ENCODE assay signal across 8 mouse cellular contexts in genomic region chr10:128918246-128918645, GRCm38 (mm10). TPM values are rescaled to one million over a fixed set of nuclear protein-coding genes. Genes with fewer than 3 reads are reported as not detected.
DNase-seq lines count a peak whose midpoint lies in the region; ATAC-seq and TF ChIP-seq lines count a peak whose summit lies in the region.

No protein-coding gene starts in this region.

- peaks cover 54% of the 10 kb centered on the region for H3K36me3 ChIP-seq in kidney, embryonic 15.5 days
- H3K36me3 ChIP-seq in stomach, embryonic 16.5 days (ENCODE audit: control insufficient read depth, insufficient read depth, low read length) = no peaks in the 10 kb centered on the region

- TF ChIP-seq POLR2A in embryonic fibroblast, embryonic 13.5 days (IDR thresholded peaks at IDR 0.05; ENCODE audit: low read depth, low read length) = peak; percentile 20; the same call in 1 of the 2 replicates

- CTCF ChIA-PET in Patski (lab: Charles Lee) = interaction anchor here (0.7 to 11.2 kb wide), 3 partner anchors 13 to 26 kb away, joined by 3 to 99 read pairs (median 3); no protein-coding TSS in a partner anchor

- DNase-seq in layer of hippocampus, adult 11-12 months (ENCODE audit: low spot score) = peak; percentile 53
- no peak for DNase-seq in layer of hippocampus, adult 9-10 months (ENCODE audit: low spot score)
- no peak for DNase-seq in Patski (ENCODE audit: low read depth, low spot score)
- DNase-seq in lung, postnatal 14 days = no peak
- DNase-seq in retina, embryonic 14.5 days (ENCODE audit: low spot score) = no peak

- in situ Hi-C loops in Patski (cut with MboI; ENCODE audit: low pct_unique_long_range_greater_than_20kb) = loop anchor here (25.0 kb wide), 1 partner anchor 1256 kb away; the partner anchor contains the start of genes Nab2 and Nemp1

- no peaks in the 10 kb centered on the region for H3K27me3 ChIP-seq in Patski
- H3K27me3 ChIP-seq in kidney, embryonic 15.5 days = no peaks in the 10 kb centered on the region
- no peaks in the 10 kb centered on the region for H3K27me3 ChIP-seq in stomach, embryonic 16.5 days (ENCODE audit: control insufficient read depth, insufficient read depth, low read length)

- no peak overlapping the region for H3K4me3 ChIP-seq in embryonic fibroblast, embryonic 13.5 days (ENCODE audit: insufficient read depth, low read length)
- no peak overlapping the region for H3K4me3 ChIP-seq in kidney, embryonic 15.5 days (replicated peaks)
- H3K4me3 ChIP-seq in stomach, embryonic 16.5 days (replicated peaks; ENCODE audit: low read length) = no peak overlapping the region

- H3K9me3 ChIP-seq in kidney, embryonic 15.5 days (replicated peaks) = no peaks in the 10 kb centered on the region
- H3K9me3 ChIP-seq in stomach, embryonic 16.5 days (replicated peaks; ENCODE audit: control insufficient read depth, low read length) = no peaks in the 10 kb centered on the region

- no peak overlapping the region for H3K4me2 ChIP-seq in kidney, embryonic 15.5 days
- H3K4me2 ChIP-seq in stomach, embryonic 16.5 days (ENCODE audit: low read depth, low read length) = no peak overlapping the region

- peak; percentile 15 for ATAC-seq in Patski
- no peak for ATAC-seq in kidney, embryonic 15.5 days (replicated peaks; ENCODE audit: low FRiP score)
- ATAC-seq in stomach, embryonic 16.5 days (ENCODE audit: insufficient read depth, low FRiP score) = no peak

- 79% methylated on average over 7 of the region's 7 CpGs for WGBS in kidney, embryonic 15.5 days
- WGBS in stomach, embryonic 16.5 days = 72% methylated on average over 7 of the region's 7 CpGs

- peak overlapping the region; percentile 83 for H3K27ac ChIP-seq in embryonic fibroblast, embryonic 13.5 days (ENCODE audit: insufficient read depth, low read length)
- H3K27ac ChIP-seq in kidney, embryonic 15.5 days = peak overlapping the region; percentile 70
- peak overlapping the region; percentile 97; the same call in 1 of the 2 replicates for H3K27ac ChIP-seq in stomach, embryonic 16.5 days (ENCODE audit: low read length)

- no peak for TF ChIP-seq CTCF in Patski (IDR thresholded peaks at IDR 0.05)
- no peak for TF ChIP-seq CTCF in embryonic fibroblast, embryonic 13.5 days (IDR thresholded peaks at IDR 0.05; ENCODE audit: borderline replicate concordance, insufficient read depth, low read length)

- no peak overlapping the region for H3K9ac ChIP-seq in kidney, embryonic 15.5 days
- no peak overlapping the region for H3K9ac ChIP-seq in stomach, embryonic 16.5 days (ENCODE audit: low read length)

- POLR2A ChIA-PET in Patski (lab: Charles Lee) = interaction anchor here (1.0 to 1.6 kb wide), 2 partner anchors 8 to 9 kb away, joined by 3 read pairs; no protein-coding TSS in a partner anchor

- peaks cover 35% of the 10 kb centered on the region for H3K4me1 ChIP-seq in embryonic fibroblast, embryonic 13.5 days (ENCODE audit: control insufficient read depth, insufficient read depth, low read length)
- H3K4me1 ChIP-seq in kidney, embryonic 15.5 days = peaks cover 53% of the 10 kb centered on the region
- H3K4me1 ChIP-seq in stomach, embryonic 16.5 days (ENCODE audit: control insufficient read depth, insufficient read depth, low read length) = peaks cover 44% of the 10 kb centered on the region

RNA-seq across cellular contexts. Expression of gene Rdh5, which starts 4.4 kb away (rescaled TPM):
- 10.8 TPM for polyA plus RNA-seq in Patski (2021)
- polyA plus RNA-seq in embryonic fibroblast, embryonic 13.5 days (2011; ENCODE audit: insufficient read length, low read depth, missing spikeins) = 5.5 and 7.7 TPM in 2 replicates
- polyA plus RNA-seq in kidney, embryonic 15.5 days (2015; fragmentation: Nextera tagmentation; extraction: Ambion mirVana) = 15.3 and 18.8 TPM in 2 replicates
- polyA plus RNA-seq in stomach, embryonic 16.5 days (2015; fragmentation: Nextera tagmentation; extraction: Ambion mirVana) = 16.6 and 18.7 TPM in 2 replicates

RNA-seq across cellular contexts. Expression of gene Bloc1s1, which starts 5.6 kb away (rescaled TPM):
- 203 TPM for polyA plus RNA-seq in Patski (2021)
- 80.5 and 91.4 TPM in 2 replicates for polyA plus RNA-seq in embryonic fibroblast, embryonic 13.5 days (2011; ENCODE audit: insufficient read length, low read depth, missing spikeins)
- 220 and 231 TPM in 2 replicates for polyA plus RNA-seq in kidney, embryonic 15.5 days (2015; fragmentation: Nextera tagmentation; extraction: Ambion mirVana)
- polyA plus RNA-seq in stomach, embryonic 16.5 days (2015; fragmentation: Nextera tagmentation; extraction: Ambion mirVana) = 194 and 206 TPM in 2 replicates

RNA-seq across cellular contexts. Expression of gene Itga7, which starts 15.4 kb away (rescaled TPM):
- polyA plus RNA-seq in Patski (2021) = 20.3 TPM
- polyA plus RNA-seq in embryonic fibroblast, embryonic 13.5 days (2011; ENCODE audit: insufficient read length, low read depth, missing spikeins) = 16.9 and 22.1 TPM in 2 replicates
- 3.6 and 4.2 TPM in 2 replicates for polyA plus RNA-seq in kidney, embryonic 15.5 days (2015; fragmentation: Nextera tagmentation; extraction: Ambion mirVana)
- 7.9 and 12.4 TPM in 2 replicates for polyA plus RNA-seq in stomach, embryonic 16.5 days (2015; fragmentation: Nextera tagmentation; extraction: Ambion mirVana)

RNA-seq across cellular contexts. Expression of gene Cd63, which starts 17.5 kb away (rescaled TPM):
- 2,035 TPM for polyA plus RNA-seq in Patski (2021)
- 686 and 779 TPM in 2 replicates for polyA plus RNA-seq in embryonic fibroblast, embryonic 13.5 days (2011; ENCODE audit: insufficient read length, low read depth, missing spikeins)
- 671 and 731 TPM in 2 replicates for polyA plus RNA-seq in kidney, embryonic 15.5 days (2015; fragmentation: Nextera tagmentation; extraction: Ambion mirVana)
- 756 and 798 TPM in 2 replicates for polyA plus RNA-seq in stomach, embryonic 16.5 days (2015; fragmentation: Nextera tagmentation; extraction: Ambion mirVana)

RNA-seq across cellular contexts. Expression of gene Gdf11, which starts 26.7 kb away (rescaled TPM):
- 62.3 TPM for polyA plus RNA-seq in Patski (2021)
- polyA plus RNA-seq in embryonic fibroblast, embryonic 13.5 days (2011; ENCODE audit: insufficient read length, low read depth, missing spikeins) = 16.3 and 19.4 TPM in 2 replicates
- polyA plus RNA-seq in kidney, embryonic 15.5 days (2015; fragmentation: Nextera tagmentation; extraction: Ambion mirVana) = 7.2 and 8.7 TPM in 2 replicates
- 2.8 and 2.9 TPM in 2 replicates for polyA plus RNA-seq in stomach, embryonic 16.5 days (2015; fragmentation: Nextera tagmentation; extraction: Ambion mirVana)
